Mouse (Mus musculus) stomach, embryonic 14.5 days (tissue): ENCODE measurements around the gene Wnk2. TPM values are rescaled to one million over a fixed set of nuclear protein-coding genes. Genes with fewer than 3 reads are reported as not detected.

ENCODE experiments used
- ATAC-seq: fragments of 200-750 bp; cut with Nextera tagmentation; 2 replicates; pipeline ENCODE4 v1.8.0; 2017; ENCODE audit warnings: low read depth, moderate TSS enrichment; ENCODE audit not compliant: insufficient number of reproducible peaks, insufficient read depth, low FRiP score
- H3K27ac ChIP-seq: fragments of 300-500 bp; sonication (generic); 2 replicates; pipeline ENCODE4 v1.5.1; 2014; ENCODE audit warnings: mild to moderate bottlenecking, low read length, moderate library complexity, mixed read lengths
- H3K27me3 ChIP-seq: fragments of 300-500 bp; sonication (generic); 2 replicates; pipeline ENCODE4 v1.6.1; 2014; ENCODE audit warnings: low read length, control low read depth, mixed read lengths; ENCODE audit not compliant: control insufficient read depth, insufficient read depth
- H3K36me3 ChIP-seq: fragments of 300-500 bp; sonication (generic); 2 replicates; pipeline ENCODE4 v1.6.1; 2014; ENCODE audit warnings: mild to moderate bottlenecking, control low read depth, low read length, moderate library complexity, mixed read lengths; ENCODE audit not compliant: control insufficient read depth, insufficient read depth
- H3K4me1 ChIP-seq: fragments of 300-500 bp; sonication (generic); 2 replicates; pipeline ENCODE4 v1.6.1; 2014; ENCODE audit warnings: low read length, control low read depth, mixed read lengths; ENCODE audit not compliant: control insufficient read depth, insufficient read depth
- H3K4me2 ChIP-seq: fragments of 300-500 bp; sonication (generic); replicated peaks from 2 replicates; pipeline ENCODE4 v1.6.1; 2014; ENCODE audit warnings: low read depth, low read length, control low read depth
- H3K4me3 ChIP-seq: fragments of 300-500 bp; sonication (generic); 2 replicates; pipeline ENCODE4 v1.5.1; 2014; ENCODE audit warnings: low read depth, low read length, control low read depth
- H3K9ac ChIP-seq: fragments of 300-500 bp; sonication (generic); replicated peaks from 2 replicates; pipeline ENCODE4 v1.6.1; 2014; ENCODE audit warnings: low read depth, mild to moderate bottlenecking, control low read depth, low read length, moderate library complexity, mixed read lengths
- H3K9me3 ChIP-seq: fragments of 300-500 bp; sonication (generic); 2 replicates; pipeline ENCODE4 v1.6.1; 2016; ENCODE audit warnings: low read depth, low read length, control low read depth; ENCODE audit not compliant: control insufficient read depth
- WGBS: fragments of 180-500 bp; shearing (Covaris S2); extraction: QIAGEN DNeasy Blood & Tissue Kit; methylation state at CpG from one replicate; pipeline ENCODE4 v1.1.7; 2014; 5-methylcytosine and 5-hydroxymethylcytosine counted together
- polyA plus RNA-seq: library from polyadenylated mRNA; unstranded; fragments of >200 nt; fragmentation: Nextera tagmentation; extraction: Ambion mirVana; gene quantifications from 2 replicates; pipeline ENCODE4 v1.2.1, GENCODE M21; 2014

Gene Wnk2
- polyA plus RNA-seq, 1 experiment from 2014 or later, result 4.4 TPM

DNA sequence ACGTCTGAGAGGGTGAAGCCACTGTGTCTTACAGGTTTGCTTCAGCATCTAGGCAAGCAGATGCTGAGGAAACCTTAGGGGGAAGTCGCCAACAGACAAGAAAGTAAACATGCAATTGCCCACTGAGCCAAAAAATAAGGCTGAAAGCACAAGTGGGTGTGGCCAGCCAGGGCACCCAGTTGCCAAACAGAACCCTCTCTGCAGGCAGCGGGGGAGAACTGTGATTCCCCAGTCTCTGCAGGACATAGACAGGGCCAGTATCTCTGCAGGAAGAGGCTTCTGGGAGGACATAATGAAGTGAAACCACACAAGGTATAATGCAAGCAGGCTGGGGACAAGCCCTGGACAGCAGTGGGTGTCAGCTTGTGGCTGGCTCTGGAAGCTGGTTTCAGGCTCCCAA lies 38.1 kb downstream of the Wnk2 start:
- 75% methylated on average over 3 of the region's 3 CpGs for WGBS
- no peaks in the 10 kb centered on the region; the same call in 1 of the 2 replicates for H3K4me1 ChIP-seq
- no peak overlapping the region for H3K4me2 ChIP-seq
- H3K36me3 ChIP-seq, result no peaks in the 10 kb centered on the region
- ATAC-seq, result no peak
- H3K4me3 ChIP-seq, result no peak overlapping the region
- no peaks in the 10 kb centered on the region for H3K27me3 ChIP-seq
- no peak overlapping the region for H3K27ac ChIP-seq
- no peaks in the 10 kb centered on the region; the same call in 1 of the 2 replicates for H3K9me3 ChIP-seq
- H3K9ac ChIP-seq, result no peak overlapping the region

- Histone ChIP-seq H3K27me3 (no peaks in the 10 kb centered on the region), H3K9me3 (no peaks in the 10 kb centered on the region; the same call in 1 of the 2 replicates), H3K9ac (no peak overlapping the region), H3K4me1 (peaks cover 11% of the 10 kb centered on the region; the same call in 1 of the 2 replicates), H3K27ac (no peak overlapping the region), H3K4me2 (no peak overlapping the region), H3K4me3 (no peak overlapping the region), H3K36me3 (no peaks in the 10 kb centered on the region)
- WGBS, result 86% methylated on average over 8 of the region's 8 CpGs
- no peak for ATAC-seq
Measured at GRCm38 (mm10) chr13:49108119-49108846, 39.5 kb downstream of the Wnk2 start.

- ATAC-seq, result no peak
- peak overlapping the region; percentile 23; the same call in 1 of the 2 replicates for H3K27ac ChIP-seq
- WGBS, result 43% methylated on average over 1 of the region's 1 CpGs
Measured at GRCm38 (mm10) chr13:49103913-49104312, 43.9 kb downstream of the Wnk2 start.

DNA sequence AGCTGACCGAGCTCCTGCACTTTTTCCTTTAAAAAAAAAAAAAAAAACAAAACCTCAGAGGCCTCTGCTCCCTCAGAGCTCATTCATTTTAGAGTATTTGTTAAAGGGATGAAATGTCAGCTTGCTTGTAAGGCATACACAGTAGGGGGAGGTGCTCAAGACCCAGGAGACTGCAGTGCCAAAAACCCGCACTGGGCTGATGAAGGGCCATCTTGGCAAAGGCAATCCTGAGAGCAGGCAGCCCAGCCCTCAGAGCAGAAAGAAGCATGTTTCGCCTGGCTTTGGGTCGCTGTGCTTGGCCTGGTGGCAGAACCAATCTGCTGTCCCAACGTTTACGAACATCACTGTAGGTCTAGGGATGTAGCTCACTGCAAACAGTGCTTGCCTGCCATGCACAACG lies 44.6 kb downstream of the Wnk2 start:
- H3K36me3 ChIP-seq, result no peaks in the 10 kb centered on the region
- no peaks in the 10 kb centered on the region for H3K27me3 ChIP-seq
- H3K4me1 ChIP-seq, result peaks cover 24% of the 10 kb centered on the region
- H3K4me2 ChIP-seq, result no peak overlapping the region
- no peak for ATAC-seq
- no peaks in the 10 kb centered on the region; the same call in 1 of the 2 replicates for H3K9me3 ChIP-seq
- no peak overlapping the region for H3K9ac ChIP-seq
- peak overlapping the region; percentile 23; the same call in 1 of the 2 replicates for H3K27ac ChIP-seq
- 52% methylated on average over 7 of the region's 7 CpGs for WGBS
- H3K4me3 ChIP-seq, result no peak overlapping the region

More at GRCm38 (mm10) chr13:49103913-49104312, 43.9 kb downstream of the Wnk2 start:
- peaks cover 24% of the 10 kb centered on the region for H3K4me1 ChIP-seq
- no peak overlapping the region for H3K9ac ChIP-seq
- no peak overlapping the region for H3K4me3 ChIP-seq
- H3K9me3 ChIP-seq, result no peaks in the 10 kb centered on the region; the same call in 1 of the 2 replicates
- H3K36me3 ChIP-seq, result no peaks in the 10 kb centered on the region
- H3K4me2 ChIP-seq, result no peak overlapping the region
- H3K27me3 ChIP-seq, result no peaks in the 10 kb centered on the region

- Histone ChIP-seq H3K9ac (no peak overlapping the region), H3K4me3 (no peak overlapping the region), H3K4me2 (no peak overlapping the region), H3K27ac (no peak overlapping the region), H3K4me1 (peaks cover 24% of the 10 kb centered on the region), H3K27me3 (no peaks in the 10 kb centered on the region), H3K36me3 (no peaks in the 10 kb centered on the region; the same call in 1 of the 2 replicates), H3K9me3 (no peaks in the 10 kb centered on the region)
- no peak for ATAC-seq
- WGBS, result 86% methylated on average over 1 of the region's 1 CpGs
Measured at GRCm38 (mm10) chr13:49100417-49100816, 47.4 kb downstream of the Wnk2 start.

- Histone ChIP-seq H3K27me3 (no peaks in the 10 kb centered on the region), H3K36me3 (no peaks in the 10 kb centered on the region; the same call in 1 of the 2 replicates), H3K4me3 (no peak overlapping the region), H3K27ac (no peak overlapping the region), H3K9ac (no peak overlapping the region), H3K4me2 (no peak overlapping the region), H3K4me1 (peaks cover 8% of the 10 kb centered on the region), H3K9me3 (no peaks in the 10 kb centered on the region)
- 86% methylated on average over 4 of the region's 4 CpGs for WGBS
- ATAC-seq, result no peak
Measured at GRCm38 (mm10) chr13:49096826-49097225, 51.0 kb downstream of the Wnk2 start.

DNA sequence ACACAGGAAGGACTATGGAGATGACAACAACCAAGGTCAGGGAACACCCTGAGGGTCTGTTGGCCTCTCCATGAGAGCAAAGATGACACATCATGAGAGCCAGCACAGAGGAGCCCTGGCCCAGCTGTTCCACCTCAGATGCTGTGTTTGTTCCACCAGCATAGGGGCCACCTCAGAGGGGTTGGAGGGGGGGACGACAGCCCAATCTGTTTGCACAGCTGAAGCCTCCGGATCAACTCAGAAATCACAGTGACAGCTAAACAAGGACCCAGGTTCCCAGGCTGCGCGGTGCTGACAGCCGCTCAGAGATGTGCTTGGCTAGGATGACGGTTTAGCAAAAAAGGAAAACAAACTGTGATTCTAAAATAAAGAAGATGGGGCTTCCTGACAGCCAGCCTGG lies 53.1 kb downstream of the Wnk2 start:
- 56% methylated on average over 6 of the region's 6 CpGs for WGBS
- Histone ChIP-seq H3K36me3 (no peaks in the 10 kb centered on the region; the same call in 1 of the 2 replicates), H3K4me1 (no peaks in the 10 kb centered on the region), H3K9ac (no peak overlapping the region), H3K4me2 (no peak overlapping the region), H3K27ac (no peak overlapping the region), H3K4me3 (no peak overlapping the region), H3K27me3 (no peaks in the 10 kb centered on the region), H3K9me3 (no peaks in the 10 kb centered on the region)
- ATAC-seq, result no peak

GRCm38 (mm10) chr13:49093471-49093891 lies 54.3 kb downstream of the Wnk2 start:
- Histone ChIP-seq H3K27ac (no peak overlapping the region), H3K27me3 (no peaks in the 10 kb centered on the region), H3K4me1 (no peaks in the 10 kb centered on the region), H3K4me2 (no peak overlapping the region), H3K9me3 (no peaks in the 10 kb centered on the region), H3K9ac (no peak overlapping the region), H3K36me3 (no peaks in the 10 kb centered on the region; the same call in 1 of the 2 replicates), H3K4me3 (no peak overlapping the region)
- no peak for ATAC-seq
- 65% methylated on average over 9 of the region's 9 CpGs for WGBS
